Mouse (Mus musculus) bone marrow, adult 2 months (tissue): ENCODE measurements around the gene Prr11.

Experiments
- CTCF ChIP-seq: fragments of 200-500 bp; IDR thresholded peaks from 2 replicates; pipeline ENCODE4 v1.5.1; 2011; ENCODE audit warnings: low read length, control low read depth; ENCODE audit not compliant: control insufficient read depth, insufficient read depth
- POLR2A ChIP-seq: fragments of 200-500 bp; IDR thresholded peaks from 2 replicates; pipeline ENCODE4 v1.6.1; 2011; ENCODE audit warnings: low read depth, mild to moderate bottlenecking, control low read depth, low read length, borderline replicate concordance; ENCODE audit not compliant: control insufficient read depth

GRCm38 (mm10) chr11:87136233-87136632 is 27.7 kb upstream of the Prr11 start:
- TF ChIP-seq POLR2A, result no peak
- no peak for TF ChIP-seq CTCF
